Mouse (Mus musculus): ENCODE measurements around the gene Ntsr1. TPM values are rescaled to one million over a fixed set of nuclear protein-coding genes. Genes with fewer than 3 reads are reported as not detected.

Gene Ntsr1
- total RNA-seq, 2 experiments from 2014 or later = not detected

Other genes with a start within 250 kb of the Ntsr1 start
- 3,693 and 4,041 TPM in 2 replicates for gene Rps21, start 242.6 kb upstream of the Ntsr1 start, total RNA-seq (2014; fragmentation: Nextera tagmentation)
- 2,831 and 3,324 TPM in 2 replicates for gene Rps21, start 242.6 kb upstream of the Ntsr1 start, total RNA-seq (2017)
- 13.8 and 14.4 TPM in 2 replicates for gene Cables2, start 226.5 kb upstream of the Ntsr1 start, total RNA-seq (2014; fragmentation: Nextera tagmentation)
- 7.4 and 20.8 TPM in 2 replicates for gene Cables2, start 226.5 kb upstream of the Ntsr1 start, total RNA-seq (2017)
- not detected in 2 replicates for gene Rbbp8nl, start 210.1 kb upstream of the Ntsr1 start, total RNA-seq (2014; fragmentation: Nextera tagmentation)
- gene Rbbp8nl, start 210.1 kb upstream of the Ntsr1 start, total RNA-seq (2017) = not detected in 2 replicates
- gene Gata5, start 165.3 kb upstream of the Ntsr1 start, total RNA-seq (2014; fragmentation: Nextera tagmentation) = not detected in 2 replicates
- gene Gata5, start 165.3 kb upstream of the Ntsr1 start, total RNA-seq (2017) = not detected in 2 replicates
- gene Slco4a1, start 43.7 kb upstream of the Ntsr1 start, total RNA-seq (2014; fragmentation: Nextera tagmentation) = 2.2 TPM in 1 of 2 replicates, not detected in the other
- 0.80 and 1.5 TPM in 2 replicates for gene Slco4a1, start 43.7 kb upstream of the Ntsr1 start, total RNA-seq (2017)
- 32.0 and 43.3 TPM in 2 replicates for gene Mrgbp, start 81.3 kb downstream of the Ntsr1 start, total RNA-seq (2014; fragmentation: Nextera tagmentation)
- gene Mrgbp, start 81.3 kb downstream of the Ntsr1 start, total RNA-seq (2017) = 37.5 and 39.7 TPM in 2 replicates
- 24.8 and 37.6 TPM in 2 replicates for gene Ogfr, start 89.3 kb downstream of the Ntsr1 start, total RNA-seq (2014; fragmentation: Nextera tagmentation)
- 32.0 and 42.5 TPM in 2 replicates for gene Ogfr, start 89.3 kb downstream of the Ntsr1 start, total RNA-seq (2017)
- gene Col9a3, start 97.8 kb downstream of the Ntsr1 start, total RNA-seq (2014; fragmentation: Nextera tagmentation) = 1.5 and 1.7 TPM in 2 replicates
- gene Col9a3, start 97.8 kb downstream of the Ntsr1 start, total RNA-seq (2017) = 2.1 TPM in 1 of 2 replicates, not detected in the other
- gene Tcfl5, start 142.7 kb downstream of the Ntsr1 start, total RNA-seq (2014; fragmentation: Nextera tagmentation) = not detected in 2 replicates
- 0.15 TPM in 1 of 2 replicates, not detected in the other for gene Tcfl5, start 142.7 kb downstream of the Ntsr1 start, total RNA-seq (2017)
- gene Dido1, start 210.0 kb downstream of the Ntsr1 start, total RNA-seq (2014; fragmentation: Nextera tagmentation) = 52.3 and 60.6 TPM in 2 replicates
- gene Dido1, start 210.0 kb downstream of the Ntsr1 start, total RNA-seq (2017) = 43.0 and 54.0 TPM in 2 replicates
- gene Gid8, start 210.1 kb downstream of the Ntsr1 start, total RNA-seq (2014; fragmentation: Nextera tagmentation) = 88.4 and 102 TPM in 2 replicates
- gene Gid8, start 210.1 kb downstream of the Ntsr1 start, total RNA-seq (2017) = 124 and 144 TPM in 2 replicates
- 15.2 and 16.4 TPM in 2 replicates for gene Slc17a9, start 225.3 kb downstream of the Ntsr1 start, total RNA-seq (2014; fragmentation: Nextera tagmentation)
- gene Slc17a9, start 225.3 kb downstream of the Ntsr1 start, total RNA-seq (2017) = 2.8 and 5.0 TPM in 2 replicates